Mouse (Mus musculus): ENCODE measurements around the gene Olig1. TPM values are rescaled to one million over a fixed set of nuclear protein-coding genes. Genes with fewer than 3 reads are reported as not detected.

Olig1 gene
- polyA plus RNA-seq, 1 experiment from 2014 or later = 18.0 TPM

DNA sequence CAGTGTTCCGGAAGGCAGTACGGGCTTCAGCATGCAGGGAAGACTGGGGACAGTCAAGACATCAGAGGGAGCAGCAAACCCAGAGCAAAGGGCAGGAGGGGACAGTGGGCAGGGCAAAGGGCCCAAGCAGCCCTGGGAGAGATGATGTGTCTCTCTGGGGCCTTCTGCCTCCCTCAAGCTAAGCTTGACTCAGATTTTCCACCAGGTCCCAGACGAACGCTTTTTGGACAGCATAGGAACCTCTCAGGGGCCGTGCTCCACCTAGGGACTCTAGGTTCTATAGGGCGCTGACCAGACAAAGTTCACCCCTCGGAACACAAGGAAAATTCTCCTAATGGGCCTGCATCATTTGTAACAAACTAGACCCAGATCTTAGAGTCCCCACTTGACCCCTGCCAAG is 29.8 kb downstream of the Olig1 start:
- WGBS = 92% methylated on average over 7 of the region's 7 CpGs
- no peak overlapping the region for H3K27ac ChIP-seq (ENCODE audit: low read depth, low read length)
- peaks cover 44% of the 10 kb centered on the region for H3K27me3 ChIP-seq (replicated peaks; ENCODE audit: control insufficient read depth, insufficient read depth, low read length)
- no peak overlapping the region for H3K4me3 ChIP-seq (ENCODE audit: low read depth, low read length)
- H3K9me3 ChIP-seq (replicated peaks; ENCODE audit: control insufficient read depth, low read length) = no peaks in the 10 kb centered on the region
- no peaks in the 10 kb centered on the region for H3K36me3 ChIP-seq (ENCODE audit: control insufficient read depth, insufficient read depth, low read length)
- ATAC-seq = no peak
- DNase-seq (ENCODE audit: low spot score) = no peak
- no peak overlapping the region for H3K9ac ChIP-seq (ENCODE audit: low read length)
- no peak overlapping the region for H3K4me2 ChIP-seq (ENCODE audit: low read length)
- H3K4me1 ChIP-seq (ENCODE audit: control insufficient read depth, insufficient read depth, low read length) = peaks cover 31% of the 10 kb centered on the region

DNA sequence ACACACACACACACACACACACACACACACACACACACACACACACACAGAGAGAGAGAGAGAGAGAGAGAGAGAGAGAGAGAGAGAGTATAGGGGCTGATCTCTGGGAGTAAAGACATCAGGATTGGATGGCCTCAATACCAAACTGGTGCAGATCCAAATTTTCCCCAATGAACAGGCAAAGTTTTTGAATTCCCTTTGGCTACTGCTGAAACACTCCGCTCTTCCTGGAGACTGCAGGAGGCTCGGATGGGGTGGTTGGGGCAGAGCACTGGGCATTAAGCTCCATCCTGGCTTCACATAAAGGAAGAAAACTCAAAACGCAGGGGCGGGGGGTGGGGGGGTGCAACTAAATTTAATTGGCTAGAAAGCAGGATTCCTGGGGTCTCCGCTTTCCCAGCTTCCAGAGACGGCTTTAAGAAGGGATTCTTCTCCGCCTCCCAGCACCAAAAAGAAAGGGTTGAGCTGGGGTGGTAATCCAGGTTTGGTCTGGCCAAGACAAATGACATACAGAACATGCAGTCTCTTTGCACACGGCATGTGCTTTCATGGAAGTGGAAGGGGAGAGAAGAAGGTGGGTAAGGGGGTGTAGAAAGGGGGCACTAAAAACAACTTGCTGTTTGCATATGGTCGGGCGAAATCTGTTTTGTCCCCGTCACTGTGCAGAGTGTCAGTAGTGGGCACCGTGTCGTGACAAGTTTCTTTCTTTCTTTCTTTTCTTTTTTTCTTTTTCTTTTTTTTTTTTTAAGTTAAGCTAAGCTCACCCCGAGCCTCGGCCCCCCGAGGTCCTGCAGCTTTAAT is 31.3 kb downstream of the Olig1 start:
- DNase-seq (ENCODE audit: low spot score) (peak; percentile 66), ATAC-seq (peak; percentile 35)
- Histone ChIP-seq H3K4me3 (ENCODE audit: low read depth, low read length) (peak overlapping the region; percentile 10; the same call in 1 of the 2 replicates), H3K9me3 (replicated peaks; ENCODE audit: control insufficient read depth, low read length) (no peaks in the 10 kb centered on the region), H3K4me1 (ENCODE audit: control insufficient read depth, insufficient read depth, low read length) (peaks cover 40% of the 10 kb centered on the region), H3K36me3 (ENCODE audit: control insufficient read depth, insufficient read depth, low read length) (no peaks in the 10 kb centered on the region), H3K27ac (ENCODE audit: low read depth, low read length) (no peak overlapping the region), H3K4me2 (ENCODE audit: low read length) (peak overlapping the region; percentile 35), H3K27me3 (replicated peaks; ENCODE audit: control insufficient read depth, insufficient read depth, low read length) (peaks cover 52% of the 10 kb centered on the region), H3K9ac (ENCODE audit: low read length) (no peak overlapping the region)
- 2% methylated on average over 16 of the region's 16 CpGs for WGBS

DNA sequence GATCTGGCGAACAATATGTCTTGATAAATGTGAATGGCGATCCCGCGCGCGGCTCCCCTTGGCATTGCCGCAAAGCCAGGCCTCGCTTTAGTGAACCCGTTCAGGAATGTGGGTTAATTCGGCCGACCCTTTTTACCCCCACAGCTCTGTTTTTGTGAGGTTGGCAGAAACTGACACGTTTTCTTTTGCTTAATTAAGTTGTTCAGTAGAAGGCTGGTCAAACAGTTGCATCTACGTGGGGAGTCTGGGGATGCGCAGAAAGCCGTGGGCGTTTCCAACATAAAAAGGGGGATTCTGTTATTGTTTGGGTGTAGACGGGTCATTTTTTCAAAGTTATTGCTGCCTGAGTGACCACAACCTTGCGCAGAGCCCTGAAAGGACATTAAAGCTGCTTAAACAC is 31.9 kb downstream of the Olig1 start:
- peak overlapping the region; percentile 10; the same call in 1 of the 2 replicates for H3K4me3 ChIP-seq (ENCODE audit: low read depth, low read length)
- DNase-seq (ENCODE audit: low spot score) (peak; percentile 75), ATAC-seq (peak; percentile 25)
- no peak overlapping the region for H3K27ac ChIP-seq (ENCODE audit: low read depth, low read length)
- peaks cover 40% of the 10 kb centered on the region for H3K4me1 ChIP-seq (ENCODE audit: control insufficient read depth, insufficient read depth, low read length)
- whole genome bisulfite sequencing = under 1% methylated on average over 18 of the region's 18 CpGs
- no peaks in the 10 kb centered on the region for H3K9me3 ChIP-seq (replicated peaks; ENCODE audit: control insufficient read depth, low read length)
- H3K9ac ChIP-seq (ENCODE audit: low read length) = no peak overlapping the region
- no peaks in the 10 kb centered on the region for H3K36me3 ChIP-seq (ENCODE audit: control insufficient read depth, insufficient read depth, low read length)
- peaks cover 56% of the 10 kb centered on the region for H3K27me3 ChIP-seq (replicated peaks; ENCODE audit: control insufficient read depth, insufficient read depth, low read length)
- peak overlapping the region; percentile 35 for H3K4me2 ChIP-seq (ENCODE audit: low read length)

DNA sequence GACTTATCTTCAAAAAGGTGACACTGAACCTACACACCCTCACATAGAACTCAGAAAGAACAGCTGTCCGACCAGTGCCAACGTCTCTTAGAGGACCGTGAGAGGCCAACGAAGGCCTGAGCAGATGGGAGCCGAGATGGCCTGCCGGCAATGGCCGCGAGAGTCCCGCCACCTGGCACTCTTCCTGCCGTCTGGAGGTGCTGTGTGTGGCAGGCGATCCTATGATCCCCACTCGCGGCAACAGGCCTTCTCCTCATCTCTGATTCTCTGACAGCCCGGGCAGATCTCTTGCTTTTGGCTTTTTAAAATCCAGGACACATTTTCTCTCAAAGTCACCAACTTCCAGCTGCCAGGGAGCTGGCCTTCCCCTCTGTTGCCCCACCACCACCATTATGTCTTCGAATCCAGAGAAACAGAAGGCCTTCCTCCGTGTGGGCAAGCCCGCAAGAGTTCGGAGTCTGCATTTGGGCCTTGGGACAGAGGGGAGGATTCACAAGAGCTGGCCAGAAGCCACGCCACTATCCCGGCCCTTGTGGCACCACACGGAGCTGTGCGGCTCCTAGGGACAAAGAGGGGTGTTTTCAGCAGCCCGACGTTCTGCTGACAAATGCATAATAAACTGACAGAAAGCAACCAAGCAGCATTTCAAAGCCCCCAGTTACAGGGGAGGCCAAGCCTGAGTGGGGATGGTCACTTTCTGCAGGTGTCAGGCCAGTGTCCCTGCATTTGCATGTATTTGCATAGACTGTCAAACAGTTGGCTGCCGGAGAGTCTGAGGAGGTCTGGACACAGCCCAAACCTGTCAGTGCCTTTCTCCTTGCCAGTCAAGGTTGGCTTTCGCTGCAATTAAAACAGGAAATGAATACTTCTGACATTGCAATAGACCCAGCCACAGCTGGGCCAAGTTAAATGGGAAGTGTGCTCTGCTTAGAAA is 34.5 kb downstream of the Olig1 start:
- H3K4me3 ChIP-seq (ENCODE audit: low read depth, low read length) = no peak overlapping the region
- H3K4me2 ChIP-seq (ENCODE audit: low read length) = no peak overlapping the region
- DNase-seq (ENCODE audit: low spot score) (peak; percentile 75), ATAC-seq (peak; percentile 67)
- 21% methylated on average over 26 of the region's 26 CpGs for WGBS
- no peaks in the 10 kb centered on the region for H3K9me3 ChIP-seq (replicated peaks; ENCODE audit: control insufficient read depth, low read length)
- no peak overlapping the region for H3K9ac ChIP-seq (ENCODE audit: low read length)
- no peak overlapping the region for H3K27ac ChIP-seq (ENCODE audit: low read depth, low read length)
- H3K27me3 ChIP-seq (replicated peaks; ENCODE audit: control insufficient read depth, insufficient read depth, low read length) = peaks cover 61% of the 10 kb centered on the region
- H3K36me3 ChIP-seq (ENCODE audit: control insufficient read depth, insufficient read depth, low read length) = no peaks in the 10 kb centered on the region
- H3K4me1 ChIP-seq (ENCODE audit: control insufficient read depth, insufficient read depth, low read length) = peaks cover 40% of the 10 kb centered on the region

DNA sequence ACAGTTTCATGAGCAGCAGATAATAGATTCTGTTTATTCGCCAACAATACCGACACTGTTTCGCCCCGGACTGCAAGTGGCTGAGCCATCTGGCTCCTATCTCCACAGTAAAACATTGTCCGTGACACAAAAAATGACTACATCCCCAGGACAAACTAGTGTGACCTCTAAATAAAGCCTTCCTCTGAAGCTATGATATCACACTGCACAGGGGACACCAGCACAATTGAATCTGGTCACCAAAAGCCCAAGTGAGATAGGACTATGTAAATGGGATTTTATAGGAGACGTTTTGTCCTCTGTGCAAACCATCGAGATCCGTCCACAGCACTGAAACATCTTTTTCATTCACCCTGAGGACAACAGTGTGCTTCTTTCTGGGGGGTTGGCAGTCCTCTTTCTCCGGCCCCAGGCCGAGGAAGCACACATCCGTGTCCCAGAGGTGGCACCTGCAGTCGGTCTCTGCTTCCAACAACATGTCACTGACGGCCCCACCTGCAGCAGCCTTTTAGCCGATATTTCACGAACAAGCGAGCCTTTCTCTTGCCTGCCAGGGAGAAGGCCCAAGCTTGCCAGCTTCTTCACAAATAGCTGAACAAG is 36.0 kb downstream of the Olig1 start:
- H3K4me2 ChIP-seq (ENCODE audit: low read length) = no peak overlapping the region
- H3K9ac ChIP-seq (ENCODE audit: low read length) = no peak overlapping the region
- peaks cover 41% of the 10 kb centered on the region for H3K4me1 ChIP-seq (ENCODE audit: control insufficient read depth, insufficient read depth, low read length)
- H3K4me3 ChIP-seq (ENCODE audit: low read depth, low read length) = no peak overlapping the region
- no peaks in the 10 kb centered on the region for H3K36me3 ChIP-seq (ENCODE audit: control insufficient read depth, insufficient read depth, low read length)
- H3K9me3 ChIP-seq (replicated peaks; ENCODE audit: control insufficient read depth, low read length) = no peaks in the 10 kb centered on the region
- no peak overlapping the region for H3K27ac ChIP-seq (ENCODE audit: low read depth, low read length)
- H3K27me3 ChIP-seq (replicated peaks; ENCODE audit: control insufficient read depth, insufficient read depth, low read length) = peaks cover 47% of the 10 kb centered on the region
- 46% methylated on average over 16 of the region's 16 CpGs for WGBS
- ATAC-seq (no peak), DNase-seq (ENCODE audit: low spot score) (peak; percentile 33)

DNA sequence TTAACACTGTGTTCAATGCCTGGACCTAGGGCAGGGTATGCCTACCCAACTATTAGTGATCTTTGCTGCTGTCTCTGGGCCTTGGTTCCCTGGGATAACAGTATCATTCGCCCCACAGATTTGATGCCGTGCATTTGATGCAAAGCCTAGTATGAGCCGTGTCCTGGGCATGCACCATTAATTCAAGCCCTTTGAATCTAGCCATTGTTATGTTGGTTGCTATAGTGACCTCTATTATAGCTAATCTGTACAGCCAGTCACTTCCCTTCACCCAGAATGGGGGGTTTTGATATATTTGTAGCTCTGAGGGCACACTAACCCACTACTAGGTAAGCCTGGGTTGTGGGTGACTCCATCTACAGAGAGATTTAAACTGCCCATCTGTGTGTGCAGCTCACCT is 40.3 kb downstream of the Olig1 start:
- Histone ChIP-seq H3K9ac (ENCODE audit: low read length) (no peak overlapping the region), H3K27me3 (replicated peaks; ENCODE audit: control insufficient read depth, insufficient read depth, low read length) (peaks cover 30% of the 10 kb centered on the region), H3K27ac (ENCODE audit: low read depth, low read length) (no peak overlapping the region), H3K4me2 (ENCODE audit: low read length) (no peak overlapping the region), H3K36me3 (ENCODE audit: control insufficient read depth, insufficient read depth, low read length) (no peaks in the 10 kb centered on the region), H3K4me1 (ENCODE audit: control insufficient read depth, insufficient read depth, low read length) (peaks cover 18% of the 10 kb centered on the region), H3K4me3 (ENCODE audit: low read depth, low read length) (no peak overlapping the region), H3K9me3 (replicated peaks; ENCODE audit: control insufficient read depth, low read length) (no peaks in the 10 kb centered on the region)
- DNase-seq (ENCODE audit: low spot score) = no peak
- no peak for ATAC-seq
- 26% methylated on average over 3 of the region's 3 CpGs for WGBS

DNA sequence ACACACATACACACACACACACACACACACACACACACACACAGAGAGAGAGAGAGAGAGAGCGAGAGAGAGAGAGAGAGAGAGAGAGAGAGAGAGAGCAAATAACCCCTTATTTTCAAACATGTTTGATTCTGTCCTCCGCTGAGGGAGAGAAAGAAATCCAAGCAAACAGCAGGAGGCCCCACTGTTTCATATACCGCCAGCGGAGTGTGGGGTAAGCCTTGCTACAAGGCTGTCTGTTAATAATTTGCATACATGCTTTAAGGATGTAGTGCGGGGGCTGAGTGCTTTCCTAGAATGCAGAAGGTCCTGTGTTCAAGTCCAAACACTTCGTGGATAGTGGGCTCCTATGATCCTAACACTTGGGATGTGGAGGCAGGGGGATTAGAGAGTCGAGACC is 43.3 kb downstream of the Olig1 start:
- Histone ChIP-seq H3K36me3 (ENCODE audit: control insufficient read depth, insufficient read depth, low read length) (no peaks in the 10 kb centered on the region), H3K27me3 (replicated peaks; ENCODE audit: control insufficient read depth, insufficient read depth, low read length) (peaks cover 27% of the 10 kb centered on the region), H3K4me1 (ENCODE audit: control insufficient read depth, insufficient read depth, low read length) (peaks cover 11% of the 10 kb centered on the region), H3K9me3 (replicated peaks; ENCODE audit: control insufficient read depth, low read length) (no peaks in the 10 kb centered on the region), H3K4me3 (ENCODE audit: low read depth, low read length) (no peak overlapping the region), H3K9ac (ENCODE audit: low read length) (no peak overlapping the region), H3K4me2 (ENCODE audit: low read length) (no peak overlapping the region), H3K27ac (ENCODE audit: low read depth, low read length) (no peak overlapping the region)
- ATAC-seq (no peak), DNase-seq (ENCODE audit: low spot score) (no peak)
- 43% methylated on average over 7 of the region's 7 CpGs for WGBS

DNA sequence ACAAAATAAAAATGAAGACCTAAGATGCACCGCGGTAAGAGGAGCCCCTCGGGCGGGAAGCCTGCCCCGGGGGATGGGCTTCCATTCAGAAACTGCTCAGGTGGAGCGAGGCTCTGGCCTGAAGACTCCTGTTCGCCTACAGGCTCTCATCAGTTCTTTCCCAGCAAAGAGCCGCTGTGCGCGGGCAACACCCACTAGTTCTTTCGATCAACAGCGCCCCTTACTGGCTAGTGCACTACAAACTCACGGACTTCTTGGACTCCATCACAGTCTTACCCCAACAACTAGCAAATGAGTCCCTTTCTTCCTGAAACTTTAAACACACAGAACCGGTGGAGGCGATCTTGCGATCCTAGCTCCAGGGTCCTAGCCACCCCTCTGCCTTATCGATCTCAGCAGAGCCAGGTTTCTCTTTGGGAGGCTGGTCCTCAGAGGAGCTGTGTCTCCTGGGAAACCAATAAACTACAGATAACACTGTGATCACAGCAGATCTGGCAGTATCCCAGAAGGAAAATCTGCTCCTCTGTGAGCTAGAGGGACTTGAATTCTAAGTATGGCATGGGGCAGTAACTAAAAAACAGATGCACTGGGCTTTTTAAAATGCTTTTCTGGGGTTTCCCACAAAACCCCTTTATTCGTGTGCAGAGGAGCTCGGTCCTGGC is 44.7 kb downstream of the Olig1 start:
- H3K27ac ChIP-seq (ENCODE audit: low read depth, low read length) = no peak overlapping the region
- H3K27me3 ChIP-seq (replicated peaks; ENCODE audit: control insufficient read depth, insufficient read depth, low read length) = peaks cover 29% of the 10 kb centered on the region
- no peak overlapping the region for H3K9ac ChIP-seq (ENCODE audit: low read length)
- DNase-seq (ENCODE audit: low spot score) = peak; percentile 91
- no peaks in the 10 kb centered on the region for H3K9me3 ChIP-seq (replicated peaks; ENCODE audit: control insufficient read depth, low read length)
- peaks cover 11% of the 10 kb centered on the region for H3K4me1 ChIP-seq (ENCODE audit: control insufficient read depth, insufficient read depth, low read length)
- peak; percentile 84 for ATAC-seq
- H3K4me2 ChIP-seq (ENCODE audit: low read length) = 0 out of 2 replicates have a peak overlapping the region, but pooled peaks have one; percentile 2
- WGBS = 5% methylated on average over 19 of the region's 19 CpGs
- H3K4me3 ChIP-seq (ENCODE audit: low read depth, low read length) = no peak overlapping the region
- H3K36me3 ChIP-seq (ENCODE audit: control insufficient read depth, insufficient read depth, low read length) = no peaks in the 10 kb centered on the region

Data from forebrain, embryonic 14.5 days (tissue).